Mouse (Mus musculus) CD8-positive naive resting alpha-beta T cell, adult 2 months (primary cell): ENCODE results near the gene Ccdc136.
"Not testable (repeated sequence)": the region's sequence is repeated elsewhere in the genome, so short reads cannot be mapped to it uniquely, and the experiment has no call there.

Source experiments
- DNase-seq, 2 experiments: peaks; one replicate each; pipeline ENCODE4 v3.0.0; 2022; ENCODE audit warnings: low read depth in 2 of 2, low spot score in 2 of 2

The Ccdc136 gene

DNA sequence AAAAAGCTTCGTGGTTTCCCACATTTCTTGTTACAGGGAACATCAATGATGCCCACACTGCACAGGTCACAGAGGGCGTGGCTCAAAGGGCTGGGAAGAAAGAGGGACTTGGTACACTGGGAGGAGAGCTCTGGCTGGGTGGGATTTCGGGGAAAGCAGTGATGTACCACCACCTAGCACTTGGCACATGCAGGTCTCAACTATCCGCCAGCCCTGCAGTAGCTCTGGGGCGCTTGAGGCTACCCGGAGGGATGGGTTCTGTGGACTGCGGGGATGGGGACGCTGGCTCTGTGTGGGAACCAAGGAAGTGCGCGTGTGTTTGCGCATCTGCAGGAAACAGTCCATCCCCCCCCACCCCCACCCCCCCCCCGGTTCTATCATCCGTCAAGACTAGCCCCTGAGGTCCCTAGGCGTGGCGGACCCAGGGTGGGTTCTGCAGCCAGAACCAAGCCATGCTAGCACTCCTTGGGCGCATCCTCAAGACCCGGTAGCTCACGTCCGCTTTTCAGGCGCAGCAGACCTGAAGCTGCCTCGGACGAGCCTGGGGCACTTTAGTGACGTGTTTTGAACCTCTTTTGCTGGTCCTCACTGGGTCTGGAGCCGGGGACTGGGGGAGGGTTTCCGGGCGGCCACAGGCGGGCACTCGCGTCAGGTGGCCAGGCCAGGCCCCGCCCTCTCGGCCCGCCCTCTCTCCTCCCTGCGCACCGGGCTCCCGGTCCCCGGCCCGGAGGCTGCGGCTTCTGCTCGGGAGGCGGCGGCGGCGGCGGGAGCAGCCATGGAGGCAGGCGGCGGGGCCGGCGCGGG, at the start of gene Ccdc136:
TSS of gene Ccdc136 (plus strand) at position 400 of the 804 bp plus-strand sequence.
- DNase-seq, result no peak

DNA sequence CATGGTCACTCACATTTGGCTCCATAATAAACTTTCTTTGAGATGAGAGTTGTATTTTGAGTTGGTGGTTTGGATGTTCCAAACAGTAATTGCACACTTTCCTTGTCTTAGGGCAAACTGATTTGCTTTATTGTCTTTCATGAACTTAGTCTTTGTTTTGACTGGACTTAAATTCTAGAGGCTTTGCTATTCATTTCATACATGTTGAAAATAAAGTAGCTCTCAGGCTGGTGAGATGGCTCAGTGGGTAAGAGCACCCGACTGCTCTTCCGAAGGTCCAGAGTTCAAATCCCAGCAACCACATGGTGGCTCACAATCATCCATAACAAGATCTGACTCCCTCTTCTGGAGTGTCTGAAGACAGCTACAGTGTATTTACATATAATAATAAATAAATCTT, 49.6 kb upstream of the Ccdc136 start:
- not testable (repeated sequence) for DNase-seq

DNA sequence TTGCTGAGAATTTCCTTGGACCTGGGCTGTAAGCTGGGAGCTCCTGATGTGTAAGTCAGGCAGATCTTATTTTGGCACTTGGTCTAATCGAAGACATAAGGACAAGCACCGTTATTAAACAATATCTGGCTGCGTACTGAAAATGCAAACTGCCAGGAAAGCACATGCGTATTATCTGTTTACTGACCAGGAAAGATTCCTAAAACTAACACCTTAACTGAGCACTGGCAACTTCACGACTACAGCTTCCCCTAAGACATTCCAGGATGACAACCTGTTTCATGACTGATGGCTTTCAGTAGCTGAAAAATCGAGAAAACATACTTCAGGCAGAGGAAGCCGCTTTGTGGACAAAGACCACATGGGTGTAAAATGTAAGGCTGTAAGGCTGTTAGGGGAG, 48.9 kb upstream of the Ccdc136 start:
- no peak for DNase-seq

DNA sequence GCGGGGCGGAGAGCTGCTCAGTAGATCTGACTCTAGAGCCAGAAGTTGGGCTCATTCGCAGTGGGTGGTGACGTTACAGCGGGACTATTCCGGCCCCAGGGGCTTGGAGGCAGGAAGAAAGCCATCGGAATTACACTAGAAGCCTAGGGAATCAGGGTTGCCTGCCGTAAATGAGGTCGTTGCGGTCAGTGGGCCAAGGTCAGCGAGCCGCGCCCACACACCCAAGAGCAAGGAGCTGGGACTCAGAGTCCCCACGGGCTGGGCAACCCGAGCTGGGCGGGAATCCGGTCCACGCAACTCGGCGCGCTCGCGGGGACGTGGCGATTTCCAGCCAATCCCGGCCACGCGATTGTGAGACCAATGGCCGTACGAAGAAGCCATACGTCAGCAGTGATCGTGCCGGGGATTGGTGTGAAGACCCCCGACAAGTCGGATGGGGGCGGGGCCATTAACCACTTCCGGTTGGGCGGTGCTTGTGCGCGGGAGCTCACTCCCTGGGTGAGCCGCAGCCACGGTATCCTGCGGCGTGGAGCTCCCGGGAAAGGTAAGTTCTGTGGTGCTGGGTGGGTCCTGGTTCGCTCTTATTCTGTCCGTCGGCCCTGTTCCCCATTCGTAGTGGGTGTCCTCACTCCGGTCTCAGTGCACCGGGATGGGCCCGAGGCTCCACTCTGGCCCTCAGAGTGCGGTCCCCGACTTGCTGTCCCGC, 48.3 kb upstream of the Ccdc136 start, which contains the start of gene Calu:
TSS of gene Calu (plus strand) at position 405 of the 706 bp plus-strand sequence.
- DNase-seq, result peak; percentile 99 to 100

- DNase-seq, result no peak
Measured at GRCm38 (mm10) chr6:29348371-29348724, 47.8 kb upstream of the Ccdc136 start.

DNA sequence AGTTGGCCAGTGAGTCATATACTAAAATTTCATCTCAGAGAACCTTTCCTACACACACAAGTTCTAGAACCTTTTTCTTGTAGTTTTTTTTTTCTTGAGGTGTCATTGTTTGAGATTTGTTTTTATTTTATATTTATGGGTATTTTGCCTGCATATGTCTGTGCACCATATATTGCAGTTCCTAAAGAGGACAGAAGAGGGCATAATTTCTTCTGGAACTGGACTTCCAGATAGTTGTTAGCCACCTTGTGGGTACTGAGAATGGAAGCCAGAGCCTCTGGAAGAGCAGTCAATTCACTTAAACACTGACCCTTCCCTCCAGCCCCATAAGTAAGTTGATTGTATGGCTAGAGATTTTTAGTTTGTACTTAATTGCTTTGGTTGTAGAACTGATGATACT, 44.5 kb upstream of the Ccdc136 start:
- peak in 1 of 2 experiments; percentile 28 for DNase-seq

DNA sequence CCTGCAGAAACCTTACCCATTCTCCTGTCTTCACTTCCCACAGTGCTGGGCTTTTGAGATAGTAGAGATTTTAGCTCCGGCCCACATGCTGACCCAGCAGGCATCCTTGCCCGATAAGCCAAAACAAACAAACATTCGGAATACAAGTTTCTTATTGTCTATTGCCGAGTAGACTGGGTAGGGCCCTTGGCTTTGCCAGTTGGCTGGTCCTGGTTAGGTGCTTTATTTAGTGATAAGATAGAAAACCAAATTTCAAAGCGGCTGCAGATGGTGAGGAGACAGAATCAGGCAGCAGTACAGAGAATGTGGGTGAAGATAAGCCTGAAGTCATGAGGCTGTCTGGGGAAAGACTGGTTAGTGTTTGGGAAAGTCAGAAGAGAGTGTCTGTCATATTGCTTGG, 43.3 kb upstream of the Ccdc136 start:
- no peak for DNase-seq

DNA sequence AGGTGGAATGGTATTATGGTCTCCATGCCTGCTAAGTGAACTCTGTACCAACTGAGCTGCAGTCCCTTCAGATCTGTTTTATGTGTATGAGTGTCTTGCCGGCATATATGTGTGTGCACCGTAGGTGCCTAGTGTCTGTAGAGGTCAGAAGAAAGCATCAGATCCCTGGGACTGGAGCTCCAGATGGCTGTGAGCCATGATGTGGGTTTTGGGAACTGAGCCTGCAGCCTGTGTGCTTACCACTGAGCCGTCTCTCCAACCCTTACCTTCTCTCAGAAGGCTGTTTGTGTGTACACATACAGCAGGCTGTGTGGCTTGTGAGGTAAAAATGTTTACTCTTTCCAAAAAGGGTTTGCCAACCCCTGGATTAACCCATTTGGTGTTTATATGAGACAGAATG, 36.7 kb upstream of the Ccdc136 start:
- DNase-seq, result no peak

GRCm38 (mm10) chr6:29360211-29360610, 35.9 kb upstream of the Ccdc136 start:
- no peak for DNase-seq

- no peak for DNase-seq
Measured at GRCm38 (mm10) chr6:29362246-29363128, 33.6 kb upstream of the Ccdc136 start.

- DNase-seq, result no peak
Measured at GRCm38 (mm10) chr6:29363129-29363515, 33.0 kb upstream of the Ccdc136 start.

GRCm38 (mm10) chr6:29365277-29365676, 30.8 kb upstream of the Ccdc136 start:
- no peak for DNase-seq

GRCm38 (mm10) chr6:29377386-29377785, 18.7 kb upstream of the Ccdc136 start:
- no peak for DNase-seq

DNA sequence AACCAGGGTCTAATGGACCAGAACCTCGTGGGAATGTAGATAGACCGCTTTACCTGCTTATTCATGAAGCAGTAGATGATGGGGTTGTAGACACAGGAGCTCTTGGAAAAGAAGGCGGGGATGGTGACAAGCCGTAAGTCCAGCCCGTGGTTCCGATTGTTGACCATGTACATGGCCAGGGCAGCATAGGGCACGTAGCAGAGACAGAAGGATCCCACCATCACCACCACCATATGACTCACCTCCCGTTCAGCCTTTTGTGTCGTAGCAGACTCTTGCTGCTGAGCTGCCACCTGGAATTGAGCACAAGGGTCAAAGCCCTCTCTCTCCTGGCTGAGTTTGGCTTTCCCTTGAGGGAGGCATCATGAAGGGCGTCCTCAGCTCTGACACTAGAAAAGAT, 17.4 kb upstream of the Ccdc136 start:
- no peak for DNase-seq

GRCm38 (mm10) chr6:29379954-29380353, 16.2 kb upstream of the Ccdc136 start:
- DNase-seq, result no peak

DNA sequence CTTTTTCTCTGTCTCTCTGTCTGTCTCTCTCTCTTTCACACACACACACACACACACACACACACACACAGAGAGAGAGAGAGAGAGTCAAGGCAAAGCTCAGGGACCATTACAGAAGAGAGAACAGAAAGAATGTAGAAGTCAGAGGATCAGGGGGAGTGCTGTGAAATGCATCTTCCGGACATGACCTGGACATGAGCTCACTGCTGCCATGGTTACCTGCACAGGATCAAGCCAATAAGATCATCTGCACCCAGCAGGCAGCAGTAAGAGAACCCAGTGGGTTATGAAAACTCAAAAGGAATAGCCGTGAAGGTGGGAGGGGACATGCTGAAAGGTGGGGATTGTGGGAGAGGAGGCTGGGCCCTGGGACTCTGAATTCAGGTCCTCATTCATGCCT, 13.7 kb upstream of the Ccdc136 start:
- no peak for DNase-seq

- DNase-seq, result no peak
Measured at GRCm38 (mm10) chr6:29388052-29388518, 8.0 kb upstream of the Ccdc136 start, which contains the start of gene Opn1sw. TSS of gene Opn1sw (minus strand) at chr6:29388468.

- DNase-seq, result no peak
Measured at GRCm38 (mm10) chr6:29388606-29389080, 7.5 kb upstream of the Ccdc136 start.

DNA sequence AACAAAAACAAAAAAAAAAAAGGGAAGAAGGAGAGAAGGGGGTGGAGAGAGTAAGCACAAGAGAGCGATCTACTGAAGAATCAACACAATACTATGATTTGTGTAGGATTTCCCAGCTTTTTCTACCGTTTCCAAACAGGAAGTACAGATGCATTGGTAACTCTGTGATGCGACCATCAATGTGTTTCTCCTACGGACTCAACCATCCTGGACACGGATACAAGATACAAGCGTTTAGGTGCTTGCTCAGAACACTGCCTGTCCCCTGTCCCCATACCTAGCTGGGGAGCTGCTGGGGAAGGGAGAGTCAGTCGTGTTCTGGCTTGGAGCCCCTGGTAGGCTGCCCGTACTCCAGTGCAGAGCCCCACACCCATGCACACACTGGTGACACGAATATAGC, 6.7 kb upstream of the Ccdc136 start:
- DNase-seq, result no peak

GRCm38 (mm10) chr6:29390500-29390899, 5.6 kb upstream of the Ccdc136 start:
- DNase-seq, result not testable (repeated sequence)

GRCm38 (mm10) chr6:29391241-29391640, 4.9 kb upstream of the Ccdc136 start:
- DNase-seq, result not testable (repeated sequence)
